Mouse (Mus musculus) intestine, embryonic 16.5 days (tissue): ENCODE data around the gene Gm45062. TPM values are rescaled to one million over a fixed set of nuclear protein-coding genes. Genes with fewer than 3 reads are reported as not detected.

ENCODE experiments used
- ATAC-seq: fragments of 200-750 bp; cut with Nextera tagmentation; 2 replicates; pipeline ENCODE4 v1.8.0; 2017; ENCODE audit warnings: moderate TSS enrichment, moderate library complexity
- H3K27ac ChIP-seq: fragments of 300-500 bp; sonication (generic); 2 replicates; pipeline ENCODE4 v1.5.1; 2014; ENCODE audit warnings: mild to moderate bottlenecking, low read length
- H3K27me3 ChIP-seq: fragments of 300-500 bp; sonication (generic); replicated peaks from 2 replicates; pipeline ENCODE4 v1.6.1; 2014; ENCODE audit warnings: low read length, control low read depth, mixed read lengths; ENCODE audit not compliant: control insufficient read depth, insufficient read depth
- H3K36me3 ChIP-seq: fragments of 300-500 bp; sonication (generic); 2 replicates; pipeline ENCODE4 v1.6.1; 2014; ENCODE audit warnings: low read length, control low read depth; ENCODE audit not compliant: control insufficient read depth, insufficient read depth
- H3K4me1 ChIP-seq: fragments of 300-500 bp; sonication (generic); 2 replicates; pipeline ENCODE4 v1.6.1; 2014; ENCODE audit warnings: low read length, control low read depth, mixed read lengths; ENCODE audit not compliant: control insufficient read depth, insufficient read depth
- H3K4me2 ChIP-seq: fragments of 300-500 bp; sonication (generic); 2 replicates; pipeline ENCODE4 v1.6.1; 2014; ENCODE audit warnings: low read depth, low read length, control low read depth
- H3K4me3 ChIP-seq: fragments of 300-500 bp; sonication (generic); 2 replicates; pipeline ENCODE4 v1.5.1; 2014; ENCODE audit warnings: mild to moderate bottlenecking, low read length
- H3K9ac ChIP-seq: fragments of 300-500 bp; sonication (generic); 2 replicates; pipeline ENCODE4 v1.6.1; 2014; ENCODE audit warnings: low read depth, low read length
- H3K9me3 ChIP-seq: fragments of 300-500 bp; sonication (generic); 2 replicates; pipeline ENCODE4 v1.6.1; 2016; ENCODE audit warnings: low read length, control low read depth; ENCODE audit not compliant: control insufficient read depth
- WGBS: fragments of 180-500 bp; shearing (Covaris S2); extraction: QIAGEN DNeasy Blood & Tissue Kit; methylation state at CpG from one replicate; pipeline ENCODE4 v1.1.7; 2014; 5-methylcytosine and 5-hydroxymethylcytosine counted together
- polyA plus RNA-seq: library from polyadenylated mRNA; unstranded; fragments of >200 nt; fragmentation: Nextera tagmentation; extraction: Ambion mirVana; gene quantifications from 2 replicates; pipeline ENCODE4 v1.2.1, GENCODE M21; 2015

Gene Gm45062
- polyA plus RNA-seq, 1 experiment from 2014 or later: 6.2 TPM

DNA sequence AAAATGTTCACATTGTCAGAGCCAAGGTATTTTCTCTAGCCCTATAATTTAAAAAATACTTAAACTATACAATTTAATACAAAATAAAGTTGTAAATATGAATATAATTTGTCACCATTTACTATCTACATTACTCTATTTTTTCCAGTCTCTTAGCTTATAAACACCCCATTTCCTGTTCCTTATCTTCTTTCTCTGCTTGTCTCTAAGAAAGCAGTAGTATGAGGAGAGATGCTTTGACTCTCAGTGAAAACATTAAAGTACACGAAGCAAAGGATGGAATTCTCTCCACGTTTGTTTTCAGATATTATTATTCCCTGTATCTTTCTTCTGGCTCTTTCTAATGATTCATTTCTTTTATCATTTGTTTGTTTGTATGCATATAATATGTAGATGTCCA lies 99.0 kb downstream of the Gm45062 start:
- 73% methylated on average over 2 of the region's 2 CpGs for WGBS
- Histone ChIP-seq H3K27ac (no peak overlapping the region), H3K4me3 (no peak overlapping the region), H3K27me3 (no peaks in the 10 kb centered on the region), H3K4me2 (no peak overlapping the region), H3K9me3 (no peaks in the 10 kb centered on the region), H3K36me3 (no peaks in the 10 kb centered on the region), H3K9ac (no peak overlapping the region), H3K4me1 (no peaks in the 10 kb centered on the region)
- no peak for ATAC-seq

DNA sequence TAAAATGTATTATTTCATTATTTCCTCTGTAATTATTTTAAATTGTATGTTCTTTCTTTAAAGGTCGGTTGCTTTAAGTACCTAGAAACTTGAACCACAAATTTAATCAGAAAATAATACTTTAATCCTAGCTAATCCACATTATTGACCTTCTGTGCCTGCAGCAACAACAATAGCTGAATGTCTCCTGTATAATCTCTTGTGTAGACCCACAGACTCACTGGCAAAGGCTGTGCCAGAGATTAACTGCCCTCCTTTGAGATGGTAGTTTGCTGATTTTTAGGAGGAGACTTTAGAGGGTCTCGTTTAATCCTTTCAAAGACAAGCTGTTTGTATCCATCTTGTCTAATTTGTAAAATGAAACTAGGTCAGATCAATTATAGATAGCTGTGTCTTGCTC lies 99.5 kb downstream of the Gm45062 start:
- no peaks in the 10 kb centered on the region for H3K27me3 ChIP-seq
- no peak overlapping the region for H3K4me3 ChIP-seq
- no peak overlapping the region for H3K9ac ChIP-seq
- H3K4me2 ChIP-seq: no peak overlapping the region
- 67% methylated on average over 2 of the region's 2 CpGs for WGBS
- no peaks in the 10 kb centered on the region for H3K4me1 ChIP-seq
- no peak overlapping the region for H3K27ac ChIP-seq
- H3K9me3 ChIP-seq: no peaks in the 10 kb centered on the region
- H3K36me3 ChIP-seq: no peaks in the 10 kb centered on the region
- no peak for ATAC-seq

DNA sequence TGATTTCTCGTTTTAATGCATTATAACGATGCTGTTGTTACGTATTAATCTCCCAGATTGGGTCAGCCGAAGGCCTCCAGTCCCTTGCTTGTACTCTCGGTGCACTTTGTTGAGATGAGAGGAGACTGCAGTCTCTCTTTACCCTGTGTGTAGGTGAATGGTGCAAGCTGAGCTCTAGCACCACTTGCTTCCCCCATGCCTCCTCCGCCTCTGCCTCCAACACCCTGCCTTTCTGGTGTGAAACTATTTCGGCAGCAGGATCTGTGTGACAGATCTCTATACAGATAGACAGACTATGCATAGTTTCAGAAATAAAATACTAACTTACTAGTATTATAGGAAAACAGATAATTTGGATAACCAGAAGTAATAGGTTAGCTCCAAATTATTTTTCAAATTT lies 101.6 kb downstream of the Gm45062 start:
- whole genome bisulfite sequencing: 89% methylated on average over 7 of the region's 7 CpGs
- no peak overlapping the region for H3K27ac ChIP-seq
- H3K27me3 ChIP-seq: no peaks in the 10 kb centered on the region
- no peaks in the 10 kb centered on the region for H3K9me3 ChIP-seq
- no peak overlapping the region for H3K9ac ChIP-seq
- ATAC-seq: no peak
- H3K36me3 ChIP-seq: no peaks in the 10 kb centered on the region; the same call in 1 of the 2 replicates
- no peak overlapping the region for H3K4me2 ChIP-seq
- H3K4me1 ChIP-seq: no peaks in the 10 kb centered on the region
- H3K4me3 ChIP-seq: no peak overlapping the region

DNA sequence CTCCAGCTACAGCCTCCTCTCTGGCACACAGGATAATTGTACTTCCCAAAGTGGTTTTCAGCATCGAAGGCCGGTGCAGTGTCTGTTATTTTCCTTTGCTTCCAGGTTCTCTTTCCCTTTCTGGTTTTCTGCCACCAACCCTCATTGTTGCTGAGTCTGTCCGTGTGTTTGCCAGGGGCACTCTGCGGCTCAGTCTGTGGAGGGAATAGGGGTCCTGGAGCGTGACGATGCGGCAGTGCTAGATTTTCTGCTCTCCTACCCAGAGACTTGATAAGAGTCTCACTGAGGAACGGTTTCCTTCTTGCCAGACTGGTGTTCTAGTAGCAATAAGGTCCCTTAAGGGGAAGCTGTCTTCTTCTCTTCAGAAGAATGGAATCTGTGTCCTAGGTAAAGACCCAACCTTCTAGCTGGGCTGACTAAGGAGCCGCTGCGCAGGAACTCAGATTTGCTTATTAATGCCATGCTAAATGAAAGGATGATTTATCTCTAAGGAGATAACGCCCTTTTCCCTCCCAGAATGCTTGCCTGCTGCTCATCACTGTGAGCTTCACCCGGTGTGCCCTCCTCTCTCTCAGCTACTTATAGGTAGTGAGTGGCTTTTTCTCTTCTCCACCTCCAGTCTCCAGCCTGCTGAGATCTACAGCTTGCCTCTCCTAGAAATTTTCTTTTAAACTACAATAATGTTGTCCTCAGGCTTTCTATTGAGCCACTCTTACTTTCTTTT lies 104.9 kb downstream of the Gm45062 start:
- Histone ChIP-seq H3K9me3 (no peaks in the 10 kb centered on the region), H3K36me3 (no peaks in the 10 kb centered on the region; the same call in 1 of the 2 replicates), H3K9ac (no peak overlapping the region), H3K27ac (no peak overlapping the region), H3K4me3 (no peak overlapping the region), H3K27me3 (no peaks in the 10 kb centered on the region), H3K4me2 (no peak overlapping the region), H3K4me1 (no peaks in the 10 kb centered on the region)
- ATAC-seq: no peak
- 76% methylated on average over 12 of the region's 12 CpGs for WGBS

GRCm38 (mm10) chr6:8364757-8365150 lies 105.5 kb downstream of the Gm45062 start:
- no peak for ATAC-seq
- Histone ChIP-seq H3K27me3 (no peaks in the 10 kb centered on the region), H3K4me2 (no peak overlapping the region), H3K9me3 (no peaks in the 10 kb centered on the region), H3K27ac (no peak overlapping the region), H3K4me3 (no peak overlapping the region), H3K4me1 (no peaks in the 10 kb centered on the region), H3K36me3 (no peaks in the 10 kb centered on the region; the same call in 1 of the 2 replicates), H3K9ac (no peak overlapping the region)
- 90% methylated on average over 11 of the region's 11 CpGs for WGBS

DNA sequence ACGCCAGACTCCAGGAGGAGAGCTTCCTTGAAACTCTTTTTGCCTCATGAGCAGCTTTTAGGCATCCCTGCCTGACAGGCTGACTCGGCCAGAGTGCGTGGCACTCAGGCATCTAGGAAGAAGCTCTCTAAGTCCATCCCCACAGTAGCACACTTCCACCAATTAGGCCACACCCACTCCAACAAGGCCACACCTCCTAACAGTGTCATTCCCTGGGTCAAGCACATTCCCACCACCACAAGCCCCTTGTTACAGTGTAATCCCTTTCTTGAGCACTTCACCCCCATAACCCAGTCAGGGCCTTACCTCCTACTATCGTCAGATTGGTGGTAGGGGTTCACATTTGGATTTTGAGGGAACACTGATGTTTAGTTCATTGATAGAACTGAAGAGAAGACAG lies 108.4 kb downstream of the Gm45062 start:
- Histone ChIP-seq H3K9ac (no peak overlapping the region), H3K4me3 (no peak overlapping the region), H3K36me3 (no peaks in the 10 kb centered on the region; the same call in 1 of the 2 replicates), H3K4me1 (no peaks in the 10 kb centered on the region), H3K9me3 (no peaks in the 10 kb centered on the region), H3K27me3 (no peaks in the 10 kb centered on the region), H3K4me2 (no peak overlapping the region), H3K27ac (no peak overlapping the region)
- 0 out of 2 replicates have a peak, but pooled peaks have one; percentile 28 for ATAC-seq
- 97% methylated on average over 4 of the region's 4 CpGs for WGBS

DNA sequence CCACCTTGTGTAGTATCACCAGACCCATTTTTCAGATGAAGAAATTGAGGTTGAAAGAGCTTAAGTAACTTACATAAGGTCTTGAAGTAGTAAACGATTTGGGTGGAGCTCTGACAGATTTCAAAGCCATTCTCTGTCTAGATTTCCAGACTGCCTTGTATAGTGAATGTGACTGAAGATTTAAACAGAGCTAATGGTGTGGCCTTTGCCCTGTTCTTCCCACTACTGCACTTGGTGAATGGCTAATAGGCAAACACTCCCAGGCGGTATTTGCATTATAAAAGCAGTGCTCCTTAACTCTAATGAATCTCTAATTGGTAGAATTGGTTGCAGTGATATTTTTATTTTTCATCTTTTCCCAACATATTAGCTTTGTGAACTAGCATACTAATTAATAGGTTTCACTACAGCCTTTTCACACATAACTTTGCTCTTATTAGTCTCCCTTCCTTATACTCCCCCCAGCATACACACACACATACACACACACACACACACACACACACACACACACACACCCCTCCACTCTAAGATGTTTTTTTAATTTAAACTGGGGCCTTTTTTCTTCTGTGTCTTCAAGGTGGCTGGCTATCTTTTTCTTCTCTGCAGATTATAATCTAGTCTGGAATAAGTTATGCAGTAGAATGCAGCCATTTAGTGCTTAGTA lies 109.1 kb downstream of the Gm45062 start:
- Histone ChIP-seq H3K4me3 (no peak overlapping the region), H3K4me2 (no peak overlapping the region), H3K27ac (no peak overlapping the region), H3K4me1 (no peaks in the 10 kb centered on the region), H3K27me3 (no peaks in the 10 kb centered on the region), H3K9ac (no peak overlapping the region), H3K36me3 (no peaks in the 10 kb centered on the region; the same call in 1 of the 2 replicates), H3K9me3 (no peaks in the 10 kb centered on the region)
- ATAC-seq: 0 out of 2 replicates have a peak, but pooled peaks have one; percentile 55
- 59% methylated on average over 2 of the region's 2 CpGs for WGBS

- Histone ChIP-seq H3K27ac (no peak overlapping the region), H3K27me3 (no peaks in the 10 kb centered on the region), H3K4me3 (no peak overlapping the region), H3K4me1 (no peaks in the 10 kb centered on the region), H3K4me2 (no peak overlapping the region), H3K9me3 (no peaks in the 10 kb centered on the region), H3K36me3 (no peaks in the 10 kb centered on the region; the same call in 1 of the 2 replicates), H3K9ac (no peak overlapping the region)
- 66% methylated on average over 3 of the region's 3 CpGs for WGBS
- peak; percentile 51; the same call in 1 of the 2 replicates for ATAC-seq
Observed at GRCm38 (mm10) chr6:8370624-8371023, 111.4 kb downstream of the Gm45062 start.

DNA sequence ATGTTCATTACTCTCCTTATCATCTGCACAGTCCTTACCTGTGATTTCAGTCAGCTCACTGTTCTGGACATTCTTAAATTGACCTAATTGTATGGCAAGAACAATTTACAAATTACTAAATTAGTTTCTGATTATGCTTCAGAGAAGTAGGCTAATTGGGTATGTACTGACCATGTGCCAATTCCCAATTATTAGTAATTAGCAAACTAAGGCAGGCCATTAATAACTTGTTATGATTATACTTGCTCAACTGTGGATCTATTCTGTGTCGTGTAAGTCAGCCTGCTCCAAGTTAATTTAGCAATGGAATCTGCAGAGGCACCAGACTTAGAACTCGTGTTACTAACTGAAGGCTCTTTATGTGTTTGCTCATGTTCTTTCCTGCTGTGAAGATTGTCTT lies 113.8 kb downstream of the Gm45062 start:
- Histone ChIP-seq H3K27me3 (no peaks in the 10 kb centered on the region), H3K4me2 (no peak overlapping the region), H3K27ac (no peak overlapping the region), H3K9me3 (no peaks in the 10 kb centered on the region), H3K4me1 (no peaks in the 10 kb centered on the region), H3K36me3 (0 out of 2 replicates have a peak, but pooled peaks cover 3% of the 10 kb centered on the region), H3K9ac (no peak overlapping the region), H3K4me3 (no peak overlapping the region)
- WGBS: 74% methylated on average over 2 of the region's 2 CpGs
- no peak for ATAC-seq
